Mouse (Mus musculus): ENCODE measurements around the gene Ccdc88c.
A peak's percentile ranks its signal among the peaks of the same experiment; 100 is the strongest.

The Ccdc88c gene

GRCm38 (mm10) chr12:100952193-100952931 is 76.5 kb downstream of the Ccdc88c start:
- DNase-seq (ENCODE audit: low read depth, low spot score) = peak; percentile 82
- Histone ChIP-seq H3K36me3 (ENCODE audit: control insufficient read depth, insufficient read depth, low read length, poor library complexity, severe bottlenecking) (peaks cover 14% of the 10 kb centered on the region), H3K27me3 (ENCODE audit: control insufficient read depth, insufficient read depth, low read length, poor library complexity, severe bottlenecking) (no peaks in the 10 kb centered on the region)

- DNase-seq (ENCODE audit: low read depth, low spot score) = no peak
- no peaks in the 10 kb centered on the region for H3K27me3 ChIP-seq (ENCODE audit: control insufficient read depth, insufficient read depth, low read length, poor library complexity, severe bottlenecking)
- peaks cover 19% of the 10 kb centered on the region for H3K36me3 ChIP-seq (ENCODE audit: control insufficient read depth, insufficient read depth, low read length, poor library complexity, severe bottlenecking)
Measured at GRCm38 (mm10) chr12:100949146-100949545, 79.7 kb downstream of the Ccdc88c start.

GRCm38 (mm10) chr12:100948021-100948420 is 80.8 kb downstream of the Ccdc88c start:
- Histone ChIP-seq H3K27me3 (ENCODE audit: control insufficient read depth, insufficient read depth, low read length, poor library complexity, severe bottlenecking) (no peaks in the 10 kb centered on the region), H3K36me3 (ENCODE audit: control insufficient read depth, insufficient read depth, low read length, poor library complexity, severe bottlenecking) (peaks cover 19% of the 10 kb centered on the region)
- DNase-seq (ENCODE audit: low read depth, low spot score) = no peak

- DNase-seq (ENCODE audit: low read depth, low spot score) = no peak
- no peaks in the 10 kb centered on the region for H3K27me3 ChIP-seq (ENCODE audit: control insufficient read depth, insufficient read depth, low read length, poor library complexity, severe bottlenecking)
- H3K36me3 ChIP-seq (ENCODE audit: control insufficient read depth, insufficient read depth, low read length, poor library complexity, severe bottlenecking) = peaks cover 23% of the 10 kb centered on the region
Measured at GRCm38 (mm10) chr12:100945948-100946347, 82.9 kb downstream of the Ccdc88c start.

GRCm38 (mm10) chr12:100945501-100945900 is 83.4 kb downstream of the Ccdc88c start:
- DNase-seq (ENCODE audit: low read depth, low spot score) = no peak
- Histone ChIP-seq H3K36me3 (ENCODE audit: control insufficient read depth, insufficient read depth, low read length, poor library complexity, severe bottlenecking) (peaks cover 25% of the 10 kb centered on the region), H3K27me3 (ENCODE audit: control insufficient read depth, insufficient read depth, low read length, poor library complexity, severe bottlenecking) (no peaks in the 10 kb centered on the region)

- Histone ChIP-seq H3K27me3 (ENCODE audit: control insufficient read depth, insufficient read depth, low read length, poor library complexity, severe bottlenecking) (no peaks in the 10 kb centered on the region), H3K36me3 (ENCODE audit: control insufficient read depth, insufficient read depth, low read length, poor library complexity, severe bottlenecking) (peaks cover 28% of the 10 kb centered on the region)
- DNase-seq (ENCODE audit: low read depth, low spot score) = no peak
Measured at GRCm38 (mm10) chr12:100944921-100945336, 83.9 kb downstream of the Ccdc88c start.

- Histone ChIP-seq H3K36me3 (ENCODE audit: control insufficient read depth, insufficient read depth, low read length, poor library complexity, severe bottlenecking) (peaks cover 25% of the 10 kb centered on the region), H3K27me3 (ENCODE audit: control insufficient read depth, insufficient read depth, low read length, poor library complexity, severe bottlenecking) (no peaks in the 10 kb centered on the region)
- no peak for DNase-seq (ENCODE audit: low read depth, low spot score)
Measured at GRCm38 (mm10) chr12:100943146-100943545, 85.7 kb downstream of the Ccdc88c start.

- Histone ChIP-seq H3K36me3 (ENCODE audit: control insufficient read depth, insufficient read depth, low read length, poor library complexity, severe bottlenecking) (peaks cover 21% of the 10 kb centered on the region), H3K27me3 (ENCODE audit: control insufficient read depth, insufficient read depth, low read length, poor library complexity, severe bottlenecking) (no peaks in the 10 kb centered on the region)
- DNase-seq (ENCODE audit: low read depth, low spot score) = no peak
Measured at GRCm38 (mm10) chr12:100941361-100941760, 87.5 kb downstream of the Ccdc88c start.

- peaks cover 23% of the 10 kb centered on the region for H3K36me3 ChIP-seq (ENCODE audit: control insufficient read depth, insufficient read depth, low read length, poor library complexity, severe bottlenecking)
- DNase-seq (ENCODE audit: low read depth, low spot score) = no peak
Measured at GRCm38 (mm10) chr12:100937441-100938360, 91.2 kb downstream of the Ccdc88c start.

GRCm38 (mm10) chr12:100936737-100937136 is 92.1 kb downstream of the Ccdc88c start:
- H3K36me3 ChIP-seq (ENCODE audit: control insufficient read depth, insufficient read depth, low read length, poor library complexity, severe bottlenecking) = peaks cover 17% of the 10 kb centered on the region
- DNase-seq (ENCODE audit: low read depth, low spot score) = no peak
- H3K27me3 ChIP-seq (ENCODE audit: control insufficient read depth, insufficient read depth, low read length, poor library complexity, severe bottlenecking) = no peaks in the 10 kb centered on the region

More at GRCm38 (mm10) chr12:100937441-100938360, 91.2 kb downstream of the Ccdc88c start:
- no peaks in the 10 kb centered on the region for H3K27me3 ChIP-seq (ENCODE audit: control insufficient read depth, insufficient read depth, low read length, poor library complexity, severe bottlenecking)

- H3K27me3 ChIP-seq (ENCODE audit: control insufficient read depth, insufficient read depth, low read length, poor library complexity, severe bottlenecking) = no peaks in the 10 kb centered on the region
- peak; percentile 82 for DNase-seq (ENCODE audit: low read depth, low spot score)
- peaks cover 17% of the 10 kb centered on the region for H3K36me3 ChIP-seq (ENCODE audit: control insufficient read depth, insufficient read depth, low read length, poor library complexity, severe bottlenecking)
Measured at GRCm38 (mm10) chr12:100936116-100936515, 92.7 kb downstream of the Ccdc88c start.

- no peak for DNase-seq (ENCODE audit: low read depth, low spot score)
- peaks cover 20% of the 10 kb centered on the region for H3K36me3 ChIP-seq (ENCODE audit: control insufficient read depth, insufficient read depth, low read length, poor library complexity, severe bottlenecking)
- H3K27me3 ChIP-seq (ENCODE audit: control insufficient read depth, insufficient read depth, low read length, poor library complexity, severe bottlenecking) = no peaks in the 10 kb centered on the region
Measured at GRCm38 (mm10) chr12:100934796-100935195, 94.1 kb downstream of the Ccdc88c start.

- Histone ChIP-seq H3K36me3 (ENCODE audit: control insufficient read depth, insufficient read depth, low read length, poor library complexity, severe bottlenecking) (peaks cover 19% of the 10 kb centered on the region), H3K27me3 (ENCODE audit: control insufficient read depth, insufficient read depth, low read length, poor library complexity, severe bottlenecking) (no peaks in the 10 kb centered on the region)
- no peak for DNase-seq (ENCODE audit: low read depth, low spot score)
Measured at GRCm38 (mm10) chr12:100931653-100932052, 97.2 kb downstream of the Ccdc88c start.

GRCm38 (mm10) chr12:100928286-100928685 is 100.6 kb downstream of the Ccdc88c start:
- Histone ChIP-seq H3K27me3 (ENCODE audit: control insufficient read depth, insufficient read depth, low read length, poor library complexity, severe bottlenecking) (no peaks in the 10 kb centered on the region), H3K36me3 (ENCODE audit: control insufficient read depth, insufficient read depth, low read length, poor library complexity, severe bottlenecking) (peaks cover 25% of the 10 kb centered on the region)
- peak; percentile 69 for DNase-seq (ENCODE audit: low read depth, low spot score)
